9 mouse cellular contexts compared by ENCODE assay signal in genomic region chr11:61485541-61486457, GRCm38 (mm10). TPM values are rescaled to one million over a fixed set of nuclear protein-coding genes. Genes with fewer than 3 reads are reported as not detected.
DNase-seq lines count a peak whose midpoint lies in the region; ATAC-seq and TF ChIP-seq lines count a peak whose summit lies in the region.
"Had no signal": no experiment of that assay in that cellular context is flagged by ENCODE, and none has a peak within 500 bp of the region (broad histone marks: within the 10 kb centered on the region; RNA-seq: fewer than 3 reads in every experiment).

No protein-coding gene starts in this region.

- ATAC-seq in cerebellum, adult (ENCODE audit: insufficient number of reproducible peaks, low FRiP score, low TSS enrichment) = no peak
- no peak for ATAC-seq in midbrain, postnatal 0 days (ENCODE audit: low FRiP score)
- ATAC-seq in limb, embryonic 11.5 days (ENCODE audit: insufficient number of reproducible peaks, low FRiP score, low TSS enrichment, low read depth) = peak; percentile 14; the same call in 1 of the 2 replicates
- no peak for ATAC-seq in stomach, embryonic 15.5 days (ENCODE audit: insufficient read depth, low FRiP score, low read depth)
- ATAC-seq in monocyte, adult 5-6 weeks (replicated peaks; ENCODE audit: insufficient number of reproducible peaks, low FRiP score, low TSS enrichment, poor library complexity, severe bottlenecking) = no peak

- peak overlapping the region; percentile 39 for H3K4me3 ChIP-seq in midbrain, embryonic 10.5 days
- no peak overlapping the region for H3K4me3 ChIP-seq in midbrain, postnatal 0 days (ENCODE audit: low read depth, low read length)
- peak overlapping the region; percentile 53 for H3K4me3 ChIP-seq in limb, embryonic 11.5 days (ENCODE audit: low read depth, low read length)
- H3K4me3 ChIP-seq in stomach, embryonic 15.5 days (replicated peaks) = peak overlapping the region; percentile 45

- no peaks in the 10 kb centered on the region for H3K27me3 ChIP-seq in midbrain, embryonic 10.5 days (ENCODE audit: low read depth, poor library complexity, severe bottlenecking)
- no peaks in the 10 kb centered on the region for H3K27me3 ChIP-seq in midbrain, postnatal 0 days (ENCODE audit: insufficient read depth, low read length)
- H3K27me3 ChIP-seq in limb, embryonic 11.5 days (ENCODE audit: control insufficient read depth, insufficient read depth, low read length) = no peaks in the 10 kb centered on the region
- H3K27me3 ChIP-seq in stomach, embryonic 15.5 days (replicated peaks) = no peaks in the 10 kb centered on the region

- no peaks in the 10 kb centered on the region for H3K9me3 ChIP-seq in midbrain, embryonic 10.5 days (replicated peaks)
- H3K9me3 ChIP-seq in midbrain, postnatal 0 days (ENCODE audit: low read length) = no peaks in the 10 kb centered on the region
- no peaks in the 10 kb centered on the region for H3K9me3 ChIP-seq in limb, embryonic 11.5 days (ENCODE audit: control insufficient read depth, low read length)
- H3K9me3 ChIP-seq in stomach, embryonic 15.5 days = no peaks in the 10 kb centered on the region

- peak; percentile 49 to 63 for DNase-seq in cerebellum, adult 18-20 months
- DNase-seq in midbrain, embryonic 10.5 days (ENCODE audit: low spot score) = no peak
- DNase-seq in midbrain, postnatal 0 days (ENCODE audit: low spot score) = no peak
- DNase-seq in limb, embryonic 11.5 days (ENCODE audit: low spot score) = no peak
- no peak for DNase-seq in layer of hippocampus, adult 9-10 months (ENCODE audit: low spot score)

- no peak overlapping the region for H3K4me2 ChIP-seq in midbrain, postnatal 0 days (ENCODE audit: low read depth, low read length, poor library complexity, severe bottlenecking)
- peak overlapping the region; percentile 94 for H3K4me2 ChIP-seq in limb, embryonic 11.5 days (ENCODE audit: low read depth, severe bottlenecking)
- peak overlapping the region; percentile 57 for H3K4me2 ChIP-seq in stomach, embryonic 15.5 days

- H3K9ac ChIP-seq in midbrain, postnatal 0 days (replicated peaks; ENCODE audit: low read length, poor library complexity, severe bottlenecking) = no peak overlapping the region
- peak overlapping the region; percentile 81 for H3K9ac ChIP-seq in limb, embryonic 11.5 days (ENCODE audit: low read length)
- peak overlapping the region; percentile 29 for H3K9ac ChIP-seq in stomach, embryonic 15.5 days

- peak overlapping the region; percentile 92 for H3K27ac ChIP-seq in midbrain, embryonic 10.5 days (replicated peaks)
- H3K27ac ChIP-seq in midbrain, postnatal 0 days (ENCODE audit: low read depth, low read length) = no peak overlapping the region
- H3K27ac ChIP-seq in limb, embryonic 11.5 days (replicated peaks; ENCODE audit: low read depth, low read length) = peak overlapping the region; percentile 100
- H3K27ac ChIP-seq in stomach, embryonic 15.5 days = peak overlapping the region; percentile 97
- H3K27ac ChIP-seq: macrophage had no signal

- 71% methylated on average over 22 of the region's 22 CpGs for WGBS in midbrain, embryonic 10.5 days
- WGBS in midbrain, postnatal 0 days = 67% methylated on average over 22 of the region's 22 CpGs
- 33% methylated on average over 22 of the region's 22 CpGs for WGBS in limb, embryonic 11.5 days
- 42% methylated on average over 22 of the region's 22 CpGs for WGBS in stomach, embryonic 15.5 days

- TF ChIP-seq CTCF in midbrain, postnatal 0 days (IDR thresholded peaks at IDR 0.05) = no peak

- H3K4me1 ChIP-seq in midbrain, embryonic 10.5 days = peaks cover 59% of the 10 kb centered on the region
- peaks cover 4% of the 10 kb centered on the region; the same call in 1 of the 2 replicates for H3K4me1 ChIP-seq in midbrain, postnatal 0 days (ENCODE audit: insufficient read depth, low read length)
- H3K4me1 ChIP-seq in limb, embryonic 11.5 days (ENCODE audit: control insufficient read depth, insufficient read depth, low read length) = peaks cover 40% of the 10 kb centered on the region
- peaks cover 42% of the 10 kb centered on the region for H3K4me1 ChIP-seq in stomach, embryonic 15.5 days

- peaks cover 44% of the 10 kb centered on the region for H3K36me3 ChIP-seq in midbrain, embryonic 10.5 days
- H3K36me3 ChIP-seq in midbrain, postnatal 0 days (ENCODE audit: insufficient read depth, low read length) = peaks cover 28% of the 10 kb centered on the region
- peaks cover 15% of the 10 kb centered on the region for H3K36me3 ChIP-seq in limb, embryonic 11.5 days (ENCODE audit: control insufficient read depth, insufficient read depth, low read length)
- peaks cover 29% of the 10 kb centered on the region; the same call in 1 of the 2 replicates for H3K36me3 ChIP-seq in stomach, embryonic 15.5 days

RNA-seq across cellular contexts. Expression of gene Mfap4, which starts 0.6 kb away (rescaled TPM):
- 38.4 and 59.9 TPM in 2 replicates for polyA plus RNA-seq in midbrain, embryonic 10.5 days (2016; fragmentation: Nextera tagmentation; extraction: Ambion mirVana)
- total RNA-seq in midbrain, postnatal 0 days (2014; rRNA removed) = 10.1 and 22.8 TPM in 2 replicates
- polyA plus RNA-seq in midbrain, postnatal 0 days (2015; fragmentation: Nextera tagmentation; extraction: Ambion mirVana) = 14.1 and 16.4 TPM in 2 replicates
- polyA plus RNA-seq in limb, embryonic 11.5 days (2014; fragmentation: Nextera tagmentation; extraction: Ambion mirVana) = 244 and 251 TPM in 2 replicates
- polyA plus RNA-seq in stomach, embryonic 15.5 days (2015; fragmentation: Nextera tagmentation; extraction: Ambion mirVana) = 316 and 323 TPM in 2 replicates
- not detected in 3 replicates for total RNA-seq in monocyte, adult 5-6 weeks (2017)
- polyA plus RNA-seq: macrophage had no signal

RNA-seq across cellular contexts. Expression of gene Mapk7, which starts 8.4 kb away (rescaled TPM):
- polyA plus RNA-seq in midbrain, embryonic 10.5 days (2016; fragmentation: Nextera tagmentation; extraction: Ambion mirVana) = 89.2 and 94.6 TPM in 2 replicates
- 37.3 and 46.1 TPM in 2 replicates for total RNA-seq in midbrain, postnatal 0 days (2014; rRNA removed)
- 36.6 and 36.9 TPM in 2 replicates for polyA plus RNA-seq in midbrain, postnatal 0 days (2015; fragmentation: Nextera tagmentation; extraction: Ambion mirVana)
- polyA plus RNA-seq in limb, embryonic 11.5 days (2014; fragmentation: Nextera tagmentation; extraction: Ambion mirVana) = 58.6 and 63.6 TPM in 2 replicates
- 47.1 and 50.8 TPM in 2 replicates for polyA plus RNA-seq in stomach, embryonic 15.5 days (2015; fragmentation: Nextera tagmentation; extraction: Ambion mirVana)
- 14.7 to 31.5 TPM (median 15.7 TPM) in 3 replicates for total RNA-seq in monocyte, adult 5-6 weeks (2017)

RNA-seq across cellular contexts. Expression of gene B9d1, which starts 19.1 kb away (rescaled TPM):
- 52.5 and 56.0 TPM in 2 replicates for polyA plus RNA-seq in midbrain, embryonic 10.5 days (2016; fragmentation: Nextera tagmentation; extraction: Ambion mirVana)
- 26.3 and 28.1 TPM in 2 replicates for total RNA-seq in midbrain, postnatal 0 days (2014; rRNA removed)
- polyA plus RNA-seq in midbrain, postnatal 0 days (2015; fragmentation: Nextera tagmentation; extraction: Ambion mirVana) = 25.1 and 27.5 TPM in 2 replicates
- polyA plus RNA-seq in limb, embryonic 11.5 days (2014; fragmentation: Nextera tagmentation; extraction: Ambion mirVana) = 40.9 and 42.7 TPM in 2 replicates
- polyA plus RNA-seq in stomach, embryonic 15.5 days (2015; fragmentation: Nextera tagmentation; extraction: Ambion mirVana) = 26.5 and 27.9 TPM in 2 replicates
- not detected in 3 replicates for total RNA-seq in monocyte, adult 5-6 weeks (2017)

RNA-seq across cellular contexts. Expression of gene Rnf112, which starts 31.9 kb away (rescaled TPM):
- 0.42 and 0.66 TPM in 2 replicates for polyA plus RNA-seq in midbrain, embryonic 10.5 days (2016; fragmentation: Nextera tagmentation; extraction: Ambion mirVana)
- 75.6 and 86.9 TPM in 2 replicates for total RNA-seq in midbrain, postnatal 0 days (2014; rRNA removed)
- polyA plus RNA-seq in midbrain, postnatal 0 days (2015; fragmentation: Nextera tagmentation; extraction: Ambion mirVana) = 35.7 and 36.2 TPM in 2 replicates
- 0.13 TPM in 1 of 2 replicates, not detected in the other for polyA plus RNA-seq in limb, embryonic 11.5 days (2014; fragmentation: Nextera tagmentation; extraction: Ambion mirVana)
- 3.0 and 3.2 TPM in 2 replicates for polyA plus RNA-seq in stomach, embryonic 15.5 days (2015; fragmentation: Nextera tagmentation; extraction: Ambion mirVana)
- not detected in 3 replicates for total RNA-seq in monocyte, adult 5-6 weeks (2017)
- polyA plus RNA-seq: macrophage had no signal

Comparison
In these comparisons a context has a peak if more than half of its experiments do, and no peak if none do; other contexts are left out.
1. DNase-seq: peak in cerebellum, adult 18-20 months (2 of 2); none in midbrain, embryonic 10.5 days (single experiment), midbrain, postnatal 0 days (single experiment), limb, embryonic 11.5 days (single experiment) and layer of hippocampus, adult 9-10 months (single experiment).